Mouse (Mus musculus) forebrain, embryonic 10.5 days (tissue): ENCODE results near the gene Dtx3. TPM values are rescaled to one million over a fixed set of nuclear protein-coding genes. Genes with fewer than 3 reads are reported as not detected.
A peak's percentile ranks its signal among the peaks of the same experiment; 100 is the strongest.

Experiments used
- DNase-seq: peaks from one replicate; pipeline ENCODE4 v3.0.0-alpha.2; 2017; ENCODE audit warnings: low spot score; ENCODE audit errors: extremely low spot score
- H3K27ac ChIP-seq: fragments of 300-500 bp; sonication (generic); 2 replicates; pipeline ENCODE4 v1.5.1; 2016; ENCODE audit warnings: mild to moderate bottlenecking
- H3K27me3 ChIP-seq: fragments of 300-500 bp; sonication (generic); 2 replicates; pipeline ENCODE4 v1.6.1; 2016; ENCODE audit warnings: mild to moderate bottlenecking; ENCODE audit not compliant: poor library complexity, severe bottlenecking
- H3K36me3 ChIP-seq: fragments of 300-500 bp; sonication (generic); replicated peaks from 2 replicates; pipeline ENCODE4 v1.6.1; 2016; ENCODE audit warnings: mild to moderate bottlenecking, moderate library complexity
- H3K4me1 ChIP-seq: fragments of 300-500 bp; sonication (generic); 2 replicates; pipeline ENCODE4 v1.6.1; 2016
- H3K4me3 ChIP-seq: fragments of 300-500 bp; sonication (generic); 2 replicates; pipeline ENCODE4 v1.5.1; 2016; ENCODE audit warnings: mild to moderate bottlenecking, moderate library complexity
- H3K9me3 ChIP-seq: fragments of 300-500 bp; sonication (generic); 2 replicates; pipeline ENCODE4 v1.6.1; 2016; ENCODE audit warnings: mild to moderate bottlenecking, moderate library complexity
- WGBS: fragments of 180-500 bp; shearing (Covaris S2); methylation state at CpG from one replicate; pipeline ENCODE4 v1.1.7; 2016; 5-methylcytosine and 5-hydroxymethylcytosine counted together
- polyA plus RNA-seq: library from polyadenylated mRNA; unstranded; fragments of >200 nt; fragmentation: Nextera tagmentation; extraction: Ambion mirVana; gene quantifications from 2 replicates; pipeline ENCODE4 v1.2.1, GENCODE M21; 2016

Gene Dtx3
- polyA plus RNA-seq, 1 experiment from 2014 or later: 106 TPM

DNA sequence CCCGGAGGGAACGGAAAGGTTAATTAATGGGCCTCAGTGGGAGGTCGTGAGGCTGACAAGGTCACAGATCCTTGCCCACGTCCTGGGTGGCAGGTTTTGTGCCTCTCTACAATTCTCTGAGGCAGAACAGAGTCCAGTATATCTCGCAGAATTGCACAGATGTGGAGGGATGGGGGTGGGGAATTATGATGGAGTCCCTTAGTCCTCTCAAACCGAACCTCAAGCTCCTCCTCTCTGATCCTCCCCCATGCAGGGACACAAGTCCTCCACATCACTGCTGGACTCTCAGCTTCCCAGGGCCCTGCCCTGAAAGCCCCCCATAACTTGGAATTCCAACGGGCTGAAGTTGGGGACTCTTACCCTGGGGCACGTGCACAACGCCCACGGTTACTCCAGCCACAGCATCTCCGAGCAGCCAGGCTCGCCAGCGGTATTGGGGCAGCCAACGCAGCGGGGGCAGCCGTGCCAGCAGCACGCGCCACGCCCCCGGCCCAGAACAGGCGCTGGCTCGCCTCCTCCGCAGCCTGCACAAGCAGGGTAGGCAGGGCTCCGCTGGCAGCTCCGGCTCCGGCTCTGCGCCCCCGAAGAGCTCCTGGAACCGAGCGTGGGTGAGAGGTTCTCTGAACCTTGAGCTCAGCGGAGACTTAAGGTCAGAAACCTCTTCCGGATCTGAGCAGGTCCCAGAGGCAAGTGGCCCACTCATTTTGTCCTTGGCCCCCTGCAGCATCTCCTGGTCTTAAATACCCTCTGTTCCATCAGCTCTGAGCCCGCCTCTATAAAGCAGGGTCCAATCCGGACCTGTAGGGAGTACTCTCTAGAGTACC is 15.4 kb downstream of the Dtx3 start, which contains the start of gene Slc26a10:
Gene Slc26a10 (minus strand): TSS at position 775 of the 824 bp plus-strand sequence.
- peak within 1 kb of the TSS; percentile 43 for H3K4me3 ChIP-seq
- DNase-seq: no peak
- no peak within 1 kb of the TSS for H3K27ac ChIP-seq
- WGBS: under 1% methylated on average over 34 of the region's 34 CpGs
- H3K9me3 ChIP-seq: no peaks in the 10 kb centered on the region
- H3K4me1 ChIP-seq: peaks cover 66% of the 10 kb centered on the region
- peaks cover 20% of the 10 kb centered on the region for H3K36me3 ChIP-seq
- H3K27me3 ChIP-seq: peaks cover 96% of the 10 kb centered on the region

DNA sequence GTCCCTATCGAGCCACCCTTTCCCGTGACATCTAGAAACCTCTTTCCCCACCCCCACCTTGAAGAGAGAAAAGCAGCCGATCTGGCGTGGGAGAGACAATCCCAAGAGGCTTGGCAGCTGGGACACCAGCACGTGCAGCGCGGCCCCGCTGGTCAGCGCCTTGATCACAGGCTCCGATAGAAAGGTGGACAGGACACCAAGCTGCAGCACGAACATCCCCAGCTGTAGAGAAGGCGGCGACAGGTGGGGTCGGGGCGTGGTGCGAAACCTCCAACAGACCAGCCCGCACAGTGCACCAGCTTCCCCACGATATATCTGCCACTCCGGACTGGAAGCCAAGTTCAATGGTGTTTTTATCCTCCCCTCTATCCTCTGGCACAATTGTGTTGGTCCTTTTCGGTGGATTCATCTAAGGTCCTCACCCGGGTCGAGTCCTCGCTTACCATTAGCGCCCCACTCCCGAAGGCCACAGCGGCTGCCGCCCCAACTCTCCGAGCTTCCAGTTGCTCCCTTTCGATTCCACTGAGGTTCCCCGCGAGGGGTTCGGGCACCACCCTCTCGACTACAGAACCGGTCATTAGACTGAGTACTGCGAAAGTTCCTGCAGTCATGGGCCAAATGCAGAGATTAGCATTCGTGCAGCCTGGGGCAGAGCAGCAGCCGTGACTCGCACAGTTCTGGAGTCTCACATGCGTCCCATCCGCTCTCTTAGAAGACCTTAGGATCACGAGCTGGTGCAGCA is 17.1 kb downstream of the Dtx3 start:
- 3% methylated on average over 41 of the region's 41 CpGs for WGBS
- peaks cover 11% of the 10 kb centered on the region for H3K36me3 ChIP-seq
- H3K27ac ChIP-seq: 0 out of 2 replicates have a peak overlapping the region, but pooled peaks have one; percentile 11
- peak overlapping the region; percentile 48 for H3K4me3 ChIP-seq
- DNase-seq: no peak
- no peaks in the 10 kb centered on the region for H3K9me3 ChIP-seq
- H3K27me3 ChIP-seq: peaks cover 92% of the 10 kb centered on the region
- H3K4me1 ChIP-seq: peaks cover 50% of the 10 kb centered on the region

DNA sequence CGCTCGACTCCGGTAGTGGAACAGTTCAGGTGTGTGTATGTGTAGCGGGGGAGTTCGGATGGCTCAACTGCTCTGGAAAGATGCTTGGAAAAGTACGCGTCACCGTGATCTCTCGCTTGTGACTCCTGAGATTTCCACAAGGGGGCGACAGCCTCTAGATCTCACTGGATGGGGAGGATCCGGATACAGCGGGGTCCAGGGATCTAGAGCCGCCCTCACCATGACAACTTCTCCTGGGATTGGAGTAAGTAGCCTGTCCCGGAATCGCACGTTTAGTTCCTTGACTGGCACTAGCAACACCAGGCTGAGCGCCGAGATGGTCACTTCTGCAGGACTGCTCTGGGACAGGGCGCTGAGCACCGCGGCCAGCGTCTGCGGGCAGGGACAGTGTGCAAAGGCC is 17.8 kb downstream of the Dtx3 start:
- WGBS: under 1% methylated on average over 23 of the region's 23 CpGs
- H3K4me3 ChIP-seq: peak overlapping the region; percentile 48
- H3K4me1 ChIP-seq: peaks cover 45% of the 10 kb centered on the region
- peak; percentile 88 for DNase-seq
- peaks cover 90% of the 10 kb centered on the region for H3K27me3 ChIP-seq
- peaks cover 3% of the 10 kb centered on the region for H3K36me3 ChIP-seq
- no peak overlapping the region for H3K27ac ChIP-seq
- no peaks in the 10 kb centered on the region for H3K9me3 ChIP-seq

DNA sequence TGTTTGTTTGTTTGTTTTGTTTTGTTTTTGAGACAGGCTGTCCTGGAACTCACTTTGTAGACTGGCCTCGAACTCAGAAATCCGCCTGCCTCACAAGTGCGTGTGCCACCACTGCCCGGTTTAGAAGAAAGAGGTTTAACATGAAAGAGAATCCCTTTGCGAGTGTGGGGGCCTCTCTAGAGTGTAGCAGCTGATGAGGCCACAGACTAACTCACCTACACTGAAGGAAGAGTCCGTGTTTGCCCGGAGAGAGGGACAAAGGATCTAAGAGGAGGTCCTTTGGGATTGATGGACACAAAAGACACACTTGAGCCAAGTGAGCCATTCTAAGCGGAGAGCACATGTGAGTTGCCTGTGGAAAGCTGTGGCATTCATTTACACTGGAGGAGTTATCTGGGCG is 18.3 kb downstream of the Dtx3 start:
- 25% methylated on average over 9 of the region's 9 CpGs for WGBS
- H3K4me3 ChIP-seq: peak overlapping the region; percentile 48

DNA sequence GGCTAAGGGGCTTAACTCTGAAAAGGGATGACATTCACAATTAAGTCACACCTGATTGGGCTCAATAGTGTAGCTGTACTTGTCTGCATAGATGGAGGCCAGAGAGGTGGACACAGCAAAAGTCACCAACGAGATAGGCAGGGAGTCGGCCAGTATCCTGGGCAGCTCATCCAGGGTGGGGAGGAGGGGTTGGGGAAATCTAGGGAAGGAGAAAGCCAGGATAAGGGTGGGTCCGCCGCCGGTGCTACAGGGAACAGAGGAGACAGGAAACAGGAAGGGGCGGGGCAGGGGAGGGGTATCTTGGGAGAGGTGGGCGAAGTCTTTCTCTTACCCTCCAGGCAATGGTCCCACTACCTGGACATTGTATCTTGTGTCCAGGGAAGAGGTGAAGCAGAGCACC is 18.8 kb downstream of the Dtx3 start:
- no peak for DNase-seq
- H3K27ac ChIP-seq: no peak overlapping the region
- peaks cover 86% of the 10 kb centered on the region for H3K27me3 ChIP-seq

More for the DNA sequence above, 18.3 kb downstream of the Dtx3 start:
- DNase-seq: no peak
- peaks cover 86% of the 10 kb centered on the region for H3K27me3 ChIP-seq
- no peak overlapping the region for H3K27ac ChIP-seq
- peaks cover 45% of the 10 kb centered on the region for H3K4me1 ChIP-seq
- no peaks in the 10 kb centered on the region for H3K36me3 ChIP-seq
- no peaks in the 10 kb centered on the region for H3K9me3 ChIP-seq

DNA sequence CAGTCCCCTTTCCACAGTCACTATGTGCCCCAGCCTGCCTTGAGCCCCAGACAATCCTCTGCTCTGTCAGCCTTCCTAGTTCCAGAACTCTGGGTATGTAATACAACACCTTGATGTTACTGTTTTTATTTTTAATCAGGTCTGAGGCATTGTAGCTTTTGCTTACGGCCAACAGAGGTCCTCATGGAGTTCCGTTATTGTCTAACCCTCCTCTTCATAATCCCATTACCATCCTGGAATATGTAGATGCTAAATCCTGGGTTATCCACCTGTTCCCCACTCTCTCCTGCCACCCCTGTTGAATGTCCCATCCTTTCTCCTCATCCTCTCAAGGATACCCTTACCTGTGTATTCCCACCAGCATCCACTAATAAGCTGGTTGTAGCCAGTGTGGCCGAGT is 19.3 kb downstream of the Dtx3 start:
- no peaks in the 10 kb centered on the region for H3K36me3 ChIP-seq
- H3K9me3 ChIP-seq: no peaks in the 10 kb centered on the region
- peaks cover 48% of the 10 kb centered on the region for H3K4me1 ChIP-seq
- no peak overlapping the region for H3K27ac ChIP-seq
- peaks cover 86% of the 10 kb centered on the region for H3K27me3 ChIP-seq
- peak overlapping the region; percentile 35 for H3K4me3 ChIP-seq
- DNase-seq: no peak
- WGBS: 39% methylated on average over 3 of the region's 3 CpGs

More for the DNA sequence above, 18.8 kb downstream of the Dtx3 start:
- Histone ChIP-seq H3K4me3 (peak overlapping the region; percentile 35), H3K4me1 (peaks cover 45% of the 10 kb centered on the region), H3K9me3 (no peaks in the 10 kb centered on the region), H3K36me3 (no peaks in the 10 kb centered on the region)
- WGBS: 6% methylated on average over 7 of the region's 7 CpGs

DNA sequence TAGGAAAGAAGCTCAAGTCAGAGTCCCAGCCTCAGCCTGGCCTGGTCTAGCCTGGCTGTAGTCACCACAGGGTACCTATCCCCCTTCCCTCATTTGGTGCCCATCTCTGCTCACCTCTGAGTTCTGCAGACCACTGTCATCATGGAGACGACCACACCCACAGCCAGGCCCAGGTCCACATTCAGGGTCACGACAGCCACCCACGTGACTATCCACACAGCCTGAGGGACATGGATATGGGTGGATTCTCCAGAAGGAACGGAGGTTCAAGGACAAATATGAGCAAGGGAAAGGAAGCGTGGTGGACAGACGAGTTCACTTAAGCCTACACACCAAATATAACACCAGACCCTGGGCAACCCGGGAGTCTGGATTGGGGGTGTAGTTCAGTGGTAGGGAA is 21.4 kb downstream of the Dtx3 start:
- H3K36me3 ChIP-seq: no peaks in the 10 kb centered on the region
- H3K4me3 ChIP-seq: no peak overlapping the region
- H3K4me1 ChIP-seq: peaks cover 49% of the 10 kb centered on the region
- no peak for DNase-seq
- no peak overlapping the region for H3K27ac ChIP-seq
- WGBS: 91% methylated on average over 7 of the region's 7 CpGs
- no peaks in the 10 kb centered on the region for H3K9me3 ChIP-seq
- peaks cover 86% of the 10 kb centered on the region for H3K27me3 ChIP-seq

DNA sequence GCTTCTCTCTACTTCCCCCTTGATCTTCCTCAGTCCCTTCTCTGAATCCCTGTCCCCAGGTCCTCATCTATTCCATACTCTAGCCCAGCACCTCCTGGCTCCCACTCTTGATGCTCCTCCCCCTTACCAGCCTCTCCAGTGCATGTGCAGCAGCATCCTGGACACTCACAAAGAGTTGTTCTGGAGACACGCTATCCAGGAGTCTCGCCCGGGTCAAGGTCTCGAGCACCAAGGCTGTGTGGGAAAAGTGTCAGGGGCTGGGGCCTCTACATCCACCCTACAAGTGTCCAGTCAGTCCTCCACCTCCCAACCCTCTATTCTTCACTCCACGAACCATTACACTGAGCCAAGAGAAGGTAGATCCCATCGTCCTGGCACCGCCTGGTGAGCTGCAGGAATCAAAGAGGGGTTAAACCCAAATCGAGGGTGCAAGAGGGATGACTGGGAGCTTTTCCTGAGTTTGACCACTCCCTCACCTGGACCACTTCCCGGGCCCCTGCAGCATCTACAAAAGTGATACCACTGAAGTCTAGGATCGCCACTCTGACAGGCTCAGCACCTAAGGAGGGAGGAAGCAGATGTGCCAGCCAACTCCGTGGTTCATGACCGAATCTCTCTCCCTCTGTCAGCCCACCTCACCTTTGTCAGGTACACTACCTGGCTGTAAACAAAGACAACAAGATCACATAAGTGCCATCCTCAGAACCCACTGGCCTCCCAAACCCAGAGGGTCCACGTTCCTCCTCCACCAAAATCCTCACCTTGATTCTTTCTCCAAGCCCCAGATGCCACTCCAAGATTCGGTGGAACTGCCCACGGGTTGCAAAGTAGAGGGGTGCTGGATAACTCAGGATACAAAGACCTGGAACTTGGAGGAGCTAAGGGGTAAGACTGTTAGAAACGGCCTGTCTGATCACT is 22.1 kb downstream of the Dtx3 start:
- Histone ChIP-seq H3K27me3 (peaks cover 86% of the 10 kb centered on the region), H3K4me1 (peaks cover 42% of the 10 kb centered on the region), H3K27ac (no peak overlapping the region), H3K9me3 (no peaks in the 10 kb centered on the region), H3K36me3 (no peaks in the 10 kb centered on the region), H3K4me3 (no peak overlapping the region)
- 87% methylated on average over 16 of the region's 16 CpGs for WGBS
- no peak for DNase-seq

DNA sequence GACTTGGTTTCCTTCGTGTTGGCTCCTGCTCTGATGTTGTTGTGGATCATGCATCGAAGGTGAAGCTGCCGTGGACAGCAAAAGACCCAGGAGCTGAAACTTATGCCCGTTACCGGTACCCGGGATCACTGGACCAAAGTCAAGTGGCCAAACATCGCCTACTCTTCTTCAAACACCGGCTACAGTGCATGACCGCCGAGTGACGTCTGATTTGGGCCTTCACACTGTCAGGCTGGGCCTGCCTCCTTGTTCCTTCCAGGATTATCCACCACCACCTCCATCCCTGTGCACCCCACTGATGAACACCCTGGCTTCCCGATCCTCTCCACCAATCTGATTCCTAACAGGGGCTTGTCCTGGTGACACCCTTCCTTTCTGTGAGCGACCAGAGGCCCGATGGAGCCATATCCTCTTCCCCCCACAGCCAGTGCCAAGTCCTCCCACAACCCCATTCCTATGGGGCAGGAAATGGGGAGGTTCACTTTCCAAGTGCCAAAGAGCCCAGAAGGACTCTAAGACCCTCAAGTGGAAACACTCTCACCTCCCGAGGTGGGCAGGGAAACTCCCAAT is 23.8 kb downstream of the Dtx3 start:
- Histone ChIP-seq H3K27me3 (peaks cover 86% of the 10 kb centered on the region), H3K9me3 (no peaks in the 10 kb centered on the region), H3K27ac (no peak overlapping the region), H3K4me1 (peaks cover 35% of the 10 kb centered on the region), H3K36me3 (no peaks in the 10 kb centered on the region), H3K4me3 (no peak overlapping the region)
- no peak for DNase-seq
- WGBS: 90% methylated on average over 15 of the region's 15 CpGs

DNA sequence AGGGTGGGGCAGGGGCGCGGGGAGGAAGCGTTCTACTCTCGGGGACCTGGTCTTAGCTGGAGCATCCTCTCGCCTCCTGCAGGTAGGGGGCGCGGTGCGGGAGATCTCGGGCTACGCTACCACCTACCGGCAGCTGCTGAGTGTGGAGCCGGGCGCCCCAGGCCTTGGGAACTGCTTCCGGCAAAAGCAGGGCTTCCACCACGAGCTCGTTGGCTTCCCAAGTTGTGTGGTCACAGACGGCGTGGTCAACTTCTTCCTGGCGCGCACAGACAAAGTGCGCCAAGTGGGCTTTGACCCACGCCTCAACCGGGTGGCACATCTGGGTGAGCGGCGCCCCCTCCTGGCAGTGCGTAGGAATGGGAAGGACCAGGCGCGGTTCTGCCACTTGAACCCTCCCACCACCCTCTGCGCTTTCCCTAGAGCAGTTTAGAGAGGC is 24.7 kb downstream of the Dtx3 start:
- H3K4me1 ChIP-seq: peaks cover 38% of the 10 kb centered on the region
- DNase-seq: peak; percentile 84
- H3K36me3 ChIP-seq: no peaks in the 10 kb centered on the region
- peaks cover 86% of the 10 kb centered on the region for H3K27me3 ChIP-seq
- WGBS: under 1% methylated on average over 29 of the region's 29 CpGs
- H3K9me3 ChIP-seq: no peaks in the 10 kb centered on the region
- peak overlapping the region; percentile 52 for H3K4me3 ChIP-seq
- peak overlapping the region; percentile 76 for H3K27ac ChIP-seq

DNA sequence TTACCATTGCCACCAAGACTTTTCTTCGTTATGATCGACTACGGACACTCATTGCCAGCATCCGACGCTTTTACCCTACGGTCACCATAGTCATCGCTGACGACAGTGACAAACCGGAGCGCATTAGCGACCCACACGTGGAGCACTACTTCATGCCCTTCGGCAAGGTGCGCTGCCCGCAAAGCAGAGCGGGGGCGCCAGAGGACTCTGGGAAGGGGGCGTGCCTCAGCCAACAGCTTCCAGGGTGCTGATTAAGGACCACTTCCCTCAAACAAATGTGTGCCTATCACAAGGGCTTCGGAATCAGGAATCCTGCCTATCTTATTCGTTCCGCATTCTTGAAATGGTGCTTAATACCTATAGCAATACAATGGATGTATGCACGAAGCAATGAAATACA is 25.5 kb downstream of the Dtx3 start:
- Histone ChIP-seq H3K9me3 (no peaks in the 10 kb centered on the region), H3K27me3 (peaks cover 90% of the 10 kb centered on the region), H3K27ac (no peak overlapping the region), H3K36me3 (no peaks in the 10 kb centered on the region), H3K4me3 (peak overlapping the region; percentile 52), H3K4me1 (peaks cover 47% of the 10 kb centered on the region)
- DNase-seq: peak; percentile 57
- WGBS: under 1% methylated on average over 22 of the region's 22 CpGs

DNA sequence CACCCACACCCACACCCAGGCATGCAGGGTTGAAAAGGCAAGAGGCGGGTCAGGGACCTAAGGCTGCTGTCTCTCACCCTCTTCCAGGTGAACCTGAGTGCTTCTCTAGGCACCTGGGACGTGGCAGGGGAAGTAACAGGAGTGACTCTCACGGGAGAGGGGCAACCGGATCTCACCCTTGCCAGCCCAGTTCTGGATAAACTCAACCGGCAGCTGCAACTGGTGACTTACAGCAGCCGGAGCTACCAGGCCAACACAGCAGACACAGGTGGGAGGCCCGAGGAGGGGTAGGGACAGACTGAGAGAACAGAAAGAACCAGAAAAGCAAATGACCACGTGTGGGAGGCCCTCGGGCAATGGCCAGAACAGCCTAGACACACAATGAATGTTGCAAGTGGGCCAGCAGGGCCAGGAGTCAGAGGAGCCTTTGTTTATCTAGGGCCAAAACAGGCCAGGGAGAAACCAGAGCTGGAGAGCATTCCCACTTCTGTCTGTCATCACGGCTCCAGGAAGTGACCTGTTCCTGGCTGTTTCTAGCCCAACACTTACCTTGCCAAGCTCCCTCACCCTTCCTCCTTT is 27.8 kb downstream of the Dtx3 start:
- peaks cover 95% of the 10 kb centered on the region for H3K27me3 ChIP-seq
- H3K9me3 ChIP-seq: no peaks in the 10 kb centered on the region
- H3K36me3 ChIP-seq: no peaks in the 10 kb centered on the region
- H3K4me1 ChIP-seq: peaks cover 53% of the 10 kb centered on the region
- H3K27ac ChIP-seq: no peak overlapping the region
- DNase-seq: no peak
- no peak overlapping the region for H3K4me3 ChIP-seq
- WGBS: 50% methylated on average over 10 of the region's 10 CpGs
